Mouse (Mus musculus) neural tube, embryonic 10.5 days (tissue): ENCODE results near the gene Foxo6.

ENCODE experiments used
- DNase-seq: peaks from one replicate; pipeline ENCODE4 v3.0.0-alpha.2; 2017; ENCODE audit warnings: low spot score; ENCODE audit errors: extremely low spot score

Foxo6 gene

GRCm38 (mm10) chr4:120287290-120288111 lies at the start of gene Foxo6:
Gene Foxo6 (minus strand): TSS chr4:120287349.
- peak; percentile 97 for DNase-seq

- no peak for DNase-seq
Observed at GRCm38 (mm10) chr4:120334316-120334715, 47.2 kb upstream of the Foxo6 start.

- no peak for DNase-seq
Observed at GRCm38 (mm10) chr4:120332934-120333421, 45.8 kb upstream of the Foxo6 start.

- no peak for DNase-seq
Observed at GRCm38 (mm10) chr4:120332405-120332933, 45.3 kb upstream of the Foxo6 start.

GRCm38 (mm10) chr4:120331992-120332391 lies 44.8 kb upstream of the Foxo6 start:
- DNase-seq = no peak

- DNase-seq = no peak
Observed at GRCm38 (mm10) chr4:120331541-120331940, 44.4 kb upstream of the Foxo6 start.

GRCm38 (mm10) chr4:120325748-120326147 lies 38.6 kb upstream of the Foxo6 start:
- DNase-seq = no peak

GRCm38 (mm10) chr4:120325051-120325450 lies 37.9 kb upstream of the Foxo6 start:
- DNase-seq = no peak

- no peak for DNase-seq
Observed at GRCm38 (mm10) chr4:120323858-120324257, 36.7 kb upstream of the Foxo6 start.

GRCm38 (mm10) chr4:120323198-120323597 lies 36.0 kb upstream of the Foxo6 start:
- peak; percentile 33 for DNase-seq

GRCm38 (mm10) chr4:120317541-120317940 lies 30.4 kb upstream of the Foxo6 start:
- DNase-seq = no peak

GRCm38 (mm10) chr4:120316716-120317115 lies 29.6 kb upstream of the Foxo6 start:
- DNase-seq = no peak

- DNase-seq = no peak
Observed at GRCm38 (mm10) chr4:120314571-120314970, 27.4 kb upstream of the Foxo6 start.

GRCm38 (mm10) chr4:120313309-120313708 lies 26.2 kb upstream of the Foxo6 start:
- DNase-seq = no peak

GRCm38 (mm10) chr4:120304580-120304979 lies 17.4 kb upstream of the Foxo6 start:
- DNase-seq = no peak

- DNase-seq = no peak
Observed at GRCm38 (mm10) chr4:120299287-120299686, 12.1 kb upstream of the Foxo6 start.

- DNase-seq = no peak
Observed at GRCm38 (mm10) chr4:120291106-120291822, 4.1 kb upstream of the Foxo6 start.

- no peak for DNase-seq
Observed at GRCm38 (mm10) chr4:120290486-120290885, 3.3 kb upstream of the Foxo6 start.

- no peak for DNase-seq
Observed at GRCm38 (mm10) chr4:120289181-120289965, 2.2 kb upstream of the Foxo6 start.

GRCm38 (mm10) chr4:120286761-120287241 lies 348 bp downstream of the Foxo6 start:
- DNase-seq = peak; percentile 64

- DNase-seq = no peak
Observed at GRCm38 (mm10) chr4:120285730-120286129, 1.4 kb downstream of the Foxo6 start.
